Mouse (Mus musculus): Measurements from ENCODE around the gene Abcb6.

DNA sequence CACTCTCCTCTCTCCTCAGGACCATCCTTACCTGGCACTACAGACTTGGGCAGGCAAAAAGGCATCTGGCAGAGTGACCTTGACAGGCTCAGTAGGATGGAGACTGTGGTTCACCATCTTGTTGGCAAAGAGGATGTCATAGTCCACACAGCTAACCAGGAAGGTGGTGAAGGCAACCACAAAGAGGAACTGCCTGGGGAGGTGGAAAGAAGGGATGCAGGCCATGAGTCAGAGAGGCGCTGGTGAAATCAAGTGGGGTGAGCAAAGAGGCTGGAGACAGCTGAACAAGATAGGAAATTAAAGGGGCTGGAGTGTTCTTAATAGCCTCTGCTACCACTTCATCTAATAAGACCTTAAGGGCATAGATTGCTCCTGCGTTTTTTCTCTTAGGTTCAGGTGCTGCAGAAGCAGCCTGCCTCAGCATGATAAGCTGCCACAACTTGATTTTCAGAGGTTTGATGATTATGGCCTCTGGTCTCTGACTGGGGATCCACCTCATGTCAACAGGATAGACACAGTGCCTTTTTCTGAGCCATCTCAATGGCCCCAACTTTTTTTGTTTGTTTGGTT is 7.8 kb upstream of the Abcb6 start:
- TF ChIP-seq GATA1 (IDR thresholded peaks at IDR 0.05; ENCODE audit: low read length) (no peak), TAL1 (IDR thresholded peaks at IDR 0.05; ENCODE audit: low read length) (no peak)

All from erythroblast, embryonic 14.5 days (primary cell).